Mouse (Mus musculus) heart, adult 2 months (tissue): Measurements from ENCODE around the gene Foxn1.

Source experiments
- CTCF ChIP-seq: fragments of 200-600 bp; IDR thresholded peaks from 2 replicates; pipeline ENCODE4 v1.8.1; 2022; ENCODE audit warnings: antibody characterized with exemption, mild to moderate bottlenecking, moderate library complexity
- EP300 ChIP-seq: fragments of 200-500 bp; IDR thresholded peaks from 2 replicates; pipeline ENCODE4 v1.6.1; 2011; ENCODE audit warnings: low read depth, low read length, control low read depth; ENCODE audit not compliant: insufficient read depth
- POLR2A ChIP-seq: fragments of 200-500 bp; IDR thresholded peaks from 2 replicates; pipeline ENCODE4 v1.6.1; 2011; ENCODE audit warnings: mild to moderate bottlenecking, low read depth, low read length, control low read depth; ENCODE audit not compliant: insufficient read depth

DNA sequence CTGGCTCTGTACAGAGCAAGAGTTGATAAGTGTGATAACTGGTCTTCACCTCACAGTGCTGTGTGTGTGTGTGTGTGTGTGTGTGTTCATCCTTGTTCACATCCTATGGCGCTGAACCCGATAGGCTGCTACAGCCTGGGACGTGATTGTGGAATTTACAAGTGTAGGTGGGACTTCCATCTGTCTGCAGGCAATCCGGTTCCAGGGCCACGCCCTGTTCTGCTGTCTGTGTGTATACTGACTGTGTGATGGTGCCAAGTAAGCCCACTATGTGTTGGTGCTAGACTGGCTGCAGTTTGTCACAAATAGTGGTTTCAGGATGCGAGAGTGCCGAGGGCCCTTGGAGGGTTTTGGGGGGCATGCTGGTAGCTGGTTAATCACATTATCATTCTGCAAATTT is 4.1 kb downstream of the Foxn1 start:
- no peak for TF ChIP-seq POLR2A
- no peak for TF ChIP-seq EP300
- TF ChIP-seq CTCF: no peak
